Mouse (Mus musculus) testis, adult 2 months (tissue): ENCODE data around the gene Macrod1. TPM values are rescaled to one million over a fixed set of nuclear protein-coding genes. Genes with fewer than 3 reads are reported as not detected.

Source experiments
- H3K27ac ChIP-seq: fragments of 200-500 bp; 2 replicates; pipeline ENCODE4 v1.5.1; 2012; ENCODE audit warnings: low read depth, low read length; ENCODE audit not compliant: control insufficient read depth, insufficient read depth
- H3K27me3 ChIP-seq: fragments of 200-500 bp; 2 replicates; pipeline ENCODE4 v1.6.1; 2012; ENCODE audit warnings: mild to moderate bottlenecking, low read length, moderate library complexity; ENCODE audit not compliant: control insufficient read depth, insufficient read depth
- H3K36me3 ChIP-seq: fragments of 200-500 bp; 2 replicates; pipeline ENCODE4 v1.6.1; 2012; ENCODE audit warnings: mild to moderate bottlenecking, low read length; ENCODE audit not compliant: control insufficient read depth, insufficient read depth
- H3K4me1 ChIP-seq: fragments of 200-500 bp; 2 replicates; pipeline ENCODE4 v1.6.1; 2012; ENCODE audit warnings: low read length; ENCODE audit not compliant: control insufficient read depth, insufficient read depth
- H3K4me3 ChIP-seq: fragments of 200-500 bp; 2 replicates; pipeline ENCODE4 v1.5.1; 2012; ENCODE audit warnings: low read depth, mild to moderate bottlenecking, low read length, moderate library complexity, mixed read lengths; ENCODE audit not compliant: control insufficient read depth
- CTCF ChIP-seq: fragments of 200-500 bp; IDR thresholded peaks from 2 replicates; pipeline ENCODE4 v1.5.1; 2012; ENCODE audit warnings: low read depth, mild to moderate bottlenecking, inconsistent platforms, low read length, moderate library complexity; ENCODE audit not compliant: control insufficient read depth, insufficient read depth, insufficient replicate concordance
- POLR2A ChIP-seq: fragments of 200-500 bp; IDR thresholded peaks from 2 replicates; pipeline ENCODE4 v1.6.1; 2012; ENCODE audit warnings: low read depth, mild to moderate bottlenecking, inconsistent platforms, low read length, moderate library complexity; ENCODE audit not compliant: control insufficient read depth
- polyA plus RNA-seq: library from polyadenylated mRNA; depleted of rRNA; stranded (reverse); fragments of >200 nt; gene quantifications from 2 replicates; pipeline ENCODE4 v1.2.3, GENCODE M21; 2012; rRNA removed

Macrod1 gene
- 39.2 and 47.3 TPM in 2 replicates for polyA plus RNA-seq

DNA sequence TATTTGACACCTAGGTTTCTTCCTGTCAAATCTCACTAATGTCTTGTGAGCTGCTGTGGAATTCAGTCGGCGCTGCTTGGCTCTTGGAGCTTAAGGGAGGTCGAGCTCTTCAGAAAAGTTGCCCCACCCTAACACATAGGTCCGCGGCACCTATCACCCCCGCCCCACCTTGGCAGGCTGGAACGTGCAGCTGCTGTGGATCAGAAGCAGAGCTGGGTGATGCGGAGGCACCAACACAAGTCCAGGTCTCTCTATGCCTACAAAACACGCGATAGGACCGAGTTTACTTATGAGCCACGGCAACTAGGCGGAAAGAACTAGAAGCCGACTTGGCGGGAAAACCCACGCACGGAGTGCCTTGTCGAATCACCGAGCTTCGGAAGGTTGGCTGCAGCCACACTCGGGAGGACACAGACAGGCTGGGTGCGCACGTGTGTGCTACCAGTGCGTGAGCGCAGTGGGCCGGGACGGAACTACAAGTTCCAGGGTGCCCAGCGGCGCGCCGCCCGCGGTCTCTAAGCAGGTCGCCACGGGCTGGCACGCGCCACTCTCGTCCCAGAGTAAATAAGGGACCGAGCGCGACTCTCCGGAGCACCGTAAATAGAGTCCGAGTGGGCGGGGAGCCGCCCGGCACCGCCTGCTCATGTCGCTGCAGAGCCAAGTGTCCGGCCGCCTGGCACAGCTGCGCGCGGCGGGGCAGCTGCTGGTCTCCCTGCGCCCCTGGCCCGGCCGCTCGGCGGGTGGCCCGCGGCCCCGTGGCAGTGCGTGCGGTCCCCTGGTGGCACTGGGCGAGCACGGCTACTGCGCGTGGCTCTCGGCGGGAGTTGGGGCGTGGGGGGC is at the start of gene Macrod1:
Macrod1 (plus strand) TSS at position 563 of the 840 bp plus-strand sequence.
- peak; percentile 35; the same call in 1 of the 2 replicates for TF ChIP-seq POLR2A
- no peak for TF ChIP-seq CTCF
- peak within 1 kb of the TSS; percentile 34 for H3K27ac ChIP-seq

DNA sequence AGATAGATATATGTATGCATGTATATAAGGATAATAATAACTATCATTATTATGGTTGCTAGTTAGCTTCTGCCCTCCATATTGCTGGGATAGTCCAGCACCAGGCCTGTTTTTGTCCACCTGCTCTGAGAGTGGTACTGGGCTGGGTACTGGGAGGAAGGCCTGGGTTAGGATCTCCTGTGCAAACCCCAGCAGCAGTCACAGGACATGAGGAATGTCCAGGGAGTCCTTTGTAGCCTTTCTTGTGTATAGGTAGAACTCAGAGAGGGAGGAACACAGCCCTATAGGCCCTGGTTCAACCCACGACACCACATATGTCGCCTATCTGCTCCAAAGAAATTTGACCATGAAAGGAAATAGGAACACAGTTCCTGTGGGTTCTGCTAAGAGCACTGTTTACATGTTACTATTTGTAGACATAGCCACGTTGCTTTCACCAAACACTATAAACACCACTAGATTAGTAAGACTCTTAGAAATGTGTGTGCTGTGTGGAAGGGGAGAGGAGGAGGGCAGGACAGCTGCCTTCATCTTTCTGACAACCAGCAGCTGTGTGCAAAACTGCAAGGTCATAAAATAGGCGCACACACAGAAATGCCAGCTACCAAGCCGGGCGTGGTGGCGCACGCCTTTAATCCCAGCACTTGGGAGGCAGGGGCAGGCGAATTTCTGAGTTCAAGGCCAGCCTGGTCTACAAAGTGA is 49.6 kb upstream of the Macrod1 start:
- Histone ChIP-seq H3K4me3 (no peak overlapping the region), H3K4me1 (no peaks in the 10 kb centered on the region), H3K27ac (no peak overlapping the region), H3K27me3 (no peaks in the 10 kb centered on the region), H3K36me3 (no peaks in the 10 kb centered on the region)
- TF ChIP-seq POLR2A (no peak), CTCF (no peak)

More for the DNA sequence above, at the start of gene Macrod1:
- no peaks in the 10 kb centered on the region for H3K27me3 ChIP-seq
- peak within 1 kb of the TSS; percentile 89 for H3K4me3 ChIP-seq
- H3K4me1 ChIP-seq: peaks cover 24% of the 10 kb centered on the region
- no peaks in the 10 kb centered on the region for H3K36me3 ChIP-seq

DNA sequence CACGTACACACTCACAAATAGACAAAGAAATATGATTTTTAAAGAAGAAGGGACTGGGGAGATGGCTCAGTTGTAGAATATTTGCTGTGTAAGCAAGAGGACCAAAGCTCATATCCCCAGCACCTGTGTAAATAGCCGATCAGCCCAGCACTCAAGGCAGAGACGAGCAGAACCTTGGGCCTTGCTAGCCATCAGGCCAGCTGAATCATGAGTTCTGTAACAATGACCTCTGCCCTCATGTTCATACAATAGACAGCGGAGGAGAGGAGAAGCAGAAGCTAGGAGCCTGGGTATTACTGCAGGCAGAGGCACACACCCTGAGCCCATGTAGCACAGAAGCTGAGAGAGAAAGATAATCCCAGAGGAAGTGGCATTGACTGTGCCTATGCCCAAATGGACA is 44.2 kb upstream of the Macrod1 start:
- no peaks in the 10 kb centered on the region for H3K27me3 ChIP-seq
- H3K36me3 ChIP-seq: no peaks in the 10 kb centered on the region
- TF ChIP-seq POLR2A: no peak
- TF ChIP-seq CTCF: no peak
- no peaks in the 10 kb centered on the region for H3K4me1 ChIP-seq
- H3K4me3 ChIP-seq: no peak overlapping the region
- H3K27ac ChIP-seq: no peak overlapping the region

DNA sequence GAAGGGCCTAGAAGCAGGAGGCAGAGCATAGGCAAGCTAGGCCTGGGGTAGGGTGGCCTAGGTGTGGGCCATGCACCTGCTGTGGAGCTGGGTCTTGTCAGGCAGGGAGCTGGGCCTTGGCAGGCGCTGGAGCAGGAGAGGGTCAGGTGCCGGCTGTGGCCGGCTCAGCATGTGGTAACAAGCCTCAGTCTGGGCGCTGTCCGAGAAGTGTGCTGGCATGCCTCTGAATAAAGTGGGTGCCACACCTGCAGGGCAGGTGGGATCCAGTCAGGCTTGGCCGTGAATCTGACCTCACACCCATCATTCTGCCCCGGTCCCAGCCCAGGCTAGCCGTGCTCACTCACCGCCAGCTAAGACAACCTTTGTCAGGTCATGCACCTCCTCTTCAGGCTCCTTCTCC is 42.6 kb upstream of the Macrod1 start:
- Histone ChIP-seq H3K27me3 (no peaks in the 10 kb centered on the region), H3K4me1 (no peaks in the 10 kb centered on the region), H3K27ac (no peak overlapping the region), H3K4me3 (no peak overlapping the region), H3K36me3 (no peaks in the 10 kb centered on the region)
- TF ChIP-seq POLR2A (no peak), CTCF (no peak)

DNA sequence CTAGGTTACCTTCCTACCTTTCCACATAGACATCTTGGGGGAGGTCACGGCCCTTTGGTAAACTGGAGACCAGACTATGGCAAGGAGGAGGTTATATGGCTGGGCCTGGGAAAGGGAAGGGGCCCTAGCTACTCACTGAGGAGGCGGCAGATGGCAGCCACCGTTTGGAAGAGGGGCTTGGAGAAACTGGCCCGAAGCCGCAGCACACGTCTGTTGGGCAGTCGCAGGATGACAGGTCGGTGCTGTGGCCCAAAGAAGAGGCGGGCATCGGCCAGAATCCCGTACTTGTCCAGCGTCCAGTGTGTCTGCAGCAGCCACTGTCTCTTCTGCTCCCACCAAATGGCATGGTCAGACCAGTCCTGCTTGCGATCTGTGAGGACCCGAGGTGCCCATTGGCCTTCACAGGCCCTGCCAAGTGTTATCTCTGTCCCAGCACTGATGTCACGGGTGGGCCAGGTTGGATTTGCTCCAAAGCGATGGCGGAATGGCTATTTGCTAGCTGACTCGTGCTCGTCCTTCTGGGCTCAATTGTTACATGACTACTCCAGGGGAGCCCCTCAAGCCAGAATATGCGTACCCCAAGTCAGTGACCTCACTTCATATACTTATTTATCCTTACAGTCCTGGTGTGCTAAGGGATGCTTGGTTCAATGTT is 42.0 kb upstream of the Macrod1 start:
- TF ChIP-seq CTCF (no peak), POLR2A (no peak)
- Histone ChIP-seq H3K36me3 (no peaks in the 10 kb centered on the region), H3K4me1 (no peaks in the 10 kb centered on the region), H3K27ac (no peak overlapping the region), H3K27me3 (no peaks in the 10 kb centered on the region), H3K4me3 (no peak overlapping the region)

DNA sequence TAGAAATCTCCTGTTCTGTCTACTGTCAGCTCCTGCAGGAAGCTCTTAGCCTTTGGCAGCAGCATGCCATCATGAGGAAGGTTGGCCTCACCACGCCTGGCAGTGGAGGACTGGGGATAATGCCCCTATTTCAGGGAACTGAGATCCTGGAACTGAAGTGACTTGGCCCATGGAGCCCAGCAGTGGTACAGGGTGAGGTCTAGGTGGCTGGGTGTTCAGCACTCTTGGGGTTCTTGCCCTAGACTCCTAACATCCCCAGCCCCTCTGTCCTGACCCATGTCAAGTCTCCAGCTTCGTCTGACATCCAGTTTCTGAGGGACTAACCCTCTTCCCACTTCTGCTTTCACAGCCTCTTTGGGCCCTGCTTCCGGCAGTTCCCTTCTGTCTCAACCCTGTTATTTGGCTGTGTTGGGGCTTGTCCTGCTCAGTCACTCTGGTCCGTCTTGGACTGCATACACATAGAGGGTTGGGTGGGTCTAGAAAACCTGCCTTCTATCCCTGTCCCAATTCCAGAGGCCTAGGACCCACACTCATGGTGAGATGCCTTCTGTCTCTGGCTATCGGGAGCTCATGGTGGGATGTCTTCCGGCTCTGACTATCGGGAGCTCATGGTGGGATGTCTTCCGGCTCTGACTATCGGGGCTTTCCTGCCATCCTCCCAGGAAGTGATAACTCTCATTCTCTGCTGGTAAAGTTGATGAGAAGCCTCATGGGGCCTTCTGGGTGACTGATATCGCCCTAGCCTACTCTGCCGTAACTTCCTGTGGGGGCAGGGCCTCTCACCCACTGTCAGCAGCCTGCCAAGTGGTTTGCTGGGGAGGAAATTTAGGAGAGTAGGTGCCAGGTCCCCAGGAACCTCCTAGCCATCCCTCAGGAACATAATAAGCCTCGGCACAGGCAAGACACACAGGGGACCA is 38.8 kb upstream of the Macrod1 start:
- Histone ChIP-seq H3K4me3 (no peak overlapping the region), H3K27me3 (no peaks in the 10 kb centered on the region), H3K36me3 (peaks cover 2% of the 10 kb centered on the region; the same call in 1 of the 2 replicates), H3K27ac (no peak overlapping the region), H3K4me1 (no peaks in the 10 kb centered on the region)
- TF ChIP-seq CTCF: no peak
- TF ChIP-seq POLR2A: no peak
